Mouse (Mus musculus) thymus, adult 18-20 months (tissue): ENCODE data around the gene Rbp7.
"Not testable (repeated sequence)": the region's sequence is repeated elsewhere in the genome, so short reads cannot be mapped to it uniquely, and the experiment has no call there.

Experiments used
- DNase-seq, 2 experiments: peaks; one replicate each; pipeline ENCODE4 v3.0.0; 2022; ENCODE audit warnings: mixed read lengths in 2 of 2

The Rbp7 gene

GRCm38 (mm10) chr4:149454879-149455278 is at the start of gene Rbp7:
Gene Rbp7, minus strand, starts transcription at chr4:149454978.
- no peak for DNase-seq

- DNase-seq, result no peak
These were observed 49.6 kb upstream of the Rbp7 start for GRCm38 (mm10) chr4:149504363-149504762.

GRCm38 (mm10) chr4:149499790-149500189 is 45.0 kb upstream of the Rbp7 start:
- no peak for DNase-seq

- DNase-seq, result no peak
These were observed 44.1 kb upstream of the Rbp7 start for GRCm38 (mm10) chr4:149498901-149499300.

GRCm38 (mm10) chr4:149496612-149497011 is 41.8 kb upstream of the Rbp7 start:
- no peak for DNase-seq

GRCm38 (mm10) chr4:149491151-149491550 is 36.4 kb upstream of the Rbp7 start:
- DNase-seq, result no peak

- no peak for DNase-seq
These were observed 34.9 kb upstream of the Rbp7 start for GRCm38 (mm10) chr4:149489415-149490240.

GRCm38 (mm10) chr4:149487729-149488128 is 33.0 kb upstream of the Rbp7 start:
- DNase-seq, result no peak

- peak in 1 of 2 experiments; percentile 31 for DNase-seq
These were observed 31.0 kb upstream of the Rbp7 start for GRCm38 (mm10) chr4:149485825-149486206.

- DNase-seq, result peak; percentile 80 to 83
These were observed 30.5 kb upstream of the Rbp7 start, which contains the start of the genes Nmnat1 and Lzic for GRCm38 (mm10) chr4:149485053-149485824. Gene Nmnat1, minus strand, starts transcription at chr4:149485202. Gene Lzic, plus strand, starts transcription at chr4:149485229.

- DNase-seq, result no peak
These were observed 29.8 kb upstream of the Rbp7 start for GRCm38 (mm10) chr4:149484566-149484965.

GRCm38 (mm10) chr4:149477078-149477477 is 22.3 kb upstream of the Rbp7 start, which contains the start of gene Tmem274:
Gene Tmem274, plus strand, starts transcription at chr4:149477378.
- DNase-seq, result no peak

GRCm38 (mm10) chr4:149475096-149475495 is 20.3 kb upstream of the Rbp7 start:
- no peak for DNase-seq

- peak; percentile 77 to 88 for DNase-seq
These were observed 14.8 kb upstream of the Rbp7 start for GRCm38 (mm10) chr4:149469557-149469956.

GRCm38 (mm10) chr4:149463435-149463950 is 8.7 kb upstream of the Rbp7 start:
- DNase-seq, result no peak

GRCm38 (mm10) chr4:149462305-149462971 is 7.7 kb upstream of the Rbp7 start:
- no peak for DNase-seq

- no peak for DNase-seq
These were observed 7.0 kb upstream of the Rbp7 start for GRCm38 (mm10) chr4:149461579-149462304.

GRCm38 (mm10) chr4:149460475-149460874 is 5.7 kb upstream of the Rbp7 start:
- not testable (repeated sequence) for DNase-seq

GRCm38 (mm10) chr4:149459425-149459824 is 4.6 kb upstream of the Rbp7 start:
- no peak for DNase-seq

GRCm38 (mm10) chr4:149458526-149458925 is 3.7 kb upstream of the Rbp7 start:
- DNase-seq, result no peak

- no peak for DNase-seq
These were observed 3.2 kb upstream of the Rbp7 start for GRCm38 (mm10) chr4:149457831-149458430.

GRCm38 (mm10) chr4:149457163-149457562 is 2.4 kb upstream of the Rbp7 start:
- not testable (repeated sequence) for DNase-seq
